Mouse (Mus musculus) forebrain, embryonic 16.5 days (tissue): ENCODE results near the gene Gpatch2. TPM values are rescaled to one million over a fixed set of nuclear protein-coding genes. Genes with fewer than 3 reads are reported as not detected.

Experiments
- ATAC-seq: fragments of 200-750 bp; cut with Nextera tagmentation; 2 replicates; pipeline ENCODE4 v1.8.0; 2017; ENCODE audit warnings: mild to moderate bottlenecking, moderate library complexity
- H3K27ac ChIP-seq: fragments of 300-500 bp; sonication (generic); 2 replicates; pipeline ENCODE4 v1.5.1; 2014; ENCODE audit warnings: low read length, control low read depth
- H3K27me3 ChIP-seq: fragments of 300-500 bp; sonication (generic); replicated peaks from 2 replicates; pipeline ENCODE4 v1.6.1; 2014; ENCODE audit warnings: low read length; ENCODE audit not compliant: control insufficient read depth, insufficient read depth
- H3K36me3 ChIP-seq: fragments of 300-500 bp; sonication (generic); 2 replicates; pipeline ENCODE4 v1.6.1; 2014; ENCODE audit not compliant: control insufficient read depth, insufficient read depth
- H3K4me1 ChIP-seq: fragments of 300-500 bp; sonication (generic); replicated peaks from 2 replicates; pipeline ENCODE4 v1.6.1; 2014; ENCODE audit warnings: low read length; ENCODE audit not compliant: control insufficient read depth, insufficient read depth
- H3K4me2 ChIP-seq: fragments of 300-500 bp; sonication (generic); 2 replicates; pipeline ENCODE4 v1.6.1; 2014; ENCODE audit warnings: mild to moderate bottlenecking, low read length, control low read depth
- H3K4me3 ChIP-seq: fragments of 300-500 bp; sonication (generic); replicated peaks from 2 replicates; pipeline ENCODE4 v1.5.1; 2014; ENCODE audit warnings: mild to moderate bottlenecking, low read length, control low read depth
- H3K9ac ChIP-seq: fragments of 300-500 bp; sonication (generic); replicated peaks from 2 replicates; pipeline ENCODE4 v1.6.1; 2014; ENCODE audit warnings: low read depth, low read length, control low read depth
- H3K9me3 ChIP-seq: fragments of 300-500 bp; sonication (generic); 2 replicates; pipeline ENCODE4 v1.6.1; 2016; ENCODE audit warnings: low read length; ENCODE audit not compliant: control insufficient read depth
- WGBS: fragments of 180-500 bp; shearing (Covaris S2); extraction: QIAGEN DNeasy Blood & Tissue Kit; methylation state at CpG from one replicate; pipeline ENCODE4 v1.1.7; 2014; 5-methylcytosine and 5-hydroxymethylcytosine counted together
- polyA plus RNA-seq: library from polyadenylated mRNA; unstranded; fragments of >200 nt; fragmentation: Nextera tagmentation; extraction: Ambion mirVana; gene quantifications from 2 replicates; pipeline ENCODE4 v1.2.1, GENCODE M21; 2015

Gpatch2 gene
- polyA plus RNA-seq, result 14.4 and 17.0 TPM in 2 replicates

- Histone ChIP-seq H3K4me3 (peak within 1 kb of the TSS; percentile 81), H3K9ac (peak within 1 kb of the TSS; percentile 66), H3K27me3 (no peaks in the 10 kb centered on the region), H3K9me3 (no peaks in the 10 kb centered on the region), H3K27ac (peak within 1 kb of the TSS; percentile 52; the same call in 1 of the 2 replicates), H3K4me2 (peak within 1 kb of the TSS; percentile 67), H3K36me3 (no peaks in the 10 kb centered on the region), H3K4me1 (peaks cover 5% of the 10 kb centered on the region)
- peak; percentile 93 for ATAC-seq
- WGBS, result 1% methylated on average over 58 of the region's 58 CpGs
These were observed at the start of gene Gpatch2, which contains the start of gene Spata17 for GRCm38 (mm10) chr1:187215181-187216116. Gene Gpatch2, plus strand, starts transcription at chr1:187215508. Gene Spata17, minus strand, starts transcription at chr1:187215465.

GRCm38 (mm10) chr1:187169646-187170045, 45.7 kb upstream of the Gpatch2 start:
- no peaks in the 10 kb centered on the region for H3K4me1 ChIP-seq
- no peaks in the 10 kb centered on the region for H3K27me3 ChIP-seq
- WGBS, result 52% methylated on average over 7 of the region's 7 CpGs
- no peak overlapping the region for H3K27ac ChIP-seq
- no peak for ATAC-seq
- no peaks in the 10 kb centered on the region for H3K9me3 ChIP-seq
- no peaks in the 10 kb centered on the region for H3K36me3 ChIP-seq
- H3K9ac ChIP-seq, result no peak overlapping the region
- H3K4me2 ChIP-seq, result no peak overlapping the region
- no peak overlapping the region for H3K4me3 ChIP-seq

GRCm38 (mm10) chr1:187170361-187170760, 44.9 kb upstream of the Gpatch2 start:
- H3K27ac ChIP-seq, result no peak overlapping the region
- H3K36me3 ChIP-seq, result no peaks in the 10 kb centered on the region
- H3K9ac ChIP-seq, result no peak overlapping the region
- no peak for ATAC-seq
- H3K4me2 ChIP-seq, result no peak overlapping the region
- H3K27me3 ChIP-seq, result no peaks in the 10 kb centered on the region
- no peak overlapping the region for H3K4me3 ChIP-seq
- H3K9me3 ChIP-seq, result no peaks in the 10 kb centered on the region
- WGBS, result 80% methylated on average over 3 of the region's 3 CpGs
- H3K4me1 ChIP-seq, result no peaks in the 10 kb centered on the region

GRCm38 (mm10) chr1:187175991-187176390, 39.3 kb upstream of the Gpatch2 start:
- Histone ChIP-seq H3K27ac (no peak overlapping the region), H3K4me1 (no peaks in the 10 kb centered on the region), H3K9ac (no peak overlapping the region), H3K9me3 (no peaks in the 10 kb centered on the region), H3K4me3 (no peak overlapping the region), H3K27me3 (no peaks in the 10 kb centered on the region), H3K4me2 (no peak overlapping the region), H3K36me3 (no peaks in the 10 kb centered on the region)
- no peak for ATAC-seq
- WGBS, result 92% methylated on average over 1 of the region's 1 CpGs

- Histone ChIP-seq H3K9me3 (no peaks in the 10 kb centered on the region), H3K36me3 (no peaks in the 10 kb centered on the region), H3K27me3 (no peaks in the 10 kb centered on the region), H3K4me3 (no peak overlapping the region), H3K27ac (no peak overlapping the region), H3K9ac (no peak overlapping the region), H3K4me1 (no peaks in the 10 kb centered on the region), H3K4me2 (no peak overlapping the region)
- 60% methylated on average over 1 of the region's 1 CpGs for WGBS
- no peak for ATAC-seq
These were observed 36.8 kb upstream of the Gpatch2 start for GRCm38 (mm10) chr1:187178546-187178945.

- Histone ChIP-seq H3K4me2 (no peak overlapping the region), H3K9ac (no peak overlapping the region), H3K27ac (no peak overlapping the region), H3K36me3 (no peaks in the 10 kb centered on the region), H3K4me1 (no peaks in the 10 kb centered on the region), H3K4me3 (no peak overlapping the region), H3K27me3 (no peaks in the 10 kb centered on the region), H3K9me3 (no peaks in the 10 kb centered on the region)
- ATAC-seq, result no peak
- 75% methylated on average over 6 of the region's 6 CpGs for WGBS
These were observed 9.8 kb upstream of the Gpatch2 start for GRCm38 (mm10) chr1:187205506-187205905.

GRCm38 (mm10) chr1:187209496-187209895, 5.8 kb upstream of the Gpatch2 start:
- Histone ChIP-seq H3K27ac (no peak overlapping the region), H3K27me3 (no peaks in the 10 kb centered on the region), H3K36me3 (no peaks in the 10 kb centered on the region), H3K4me3 (no peak overlapping the region), H3K9me3 (no peaks in the 10 kb centered on the region), H3K4me2 (no peak overlapping the region), H3K9ac (no peak overlapping the region), H3K4me1 (no peaks in the 10 kb centered on the region)
- WGBS, result 47% methylated on average over 4 of the region's 4 CpGs
- ATAC-seq, result no peak

- no peak overlapping the region for H3K4me2 ChIP-seq
- no peaks in the 10 kb centered on the region for H3K36me3 ChIP-seq
- ATAC-seq, result no peak
- no peak overlapping the region for H3K9ac ChIP-seq
- peaks cover under 1% of the 10 kb centered on the region; the same call in 1 of the 2 replicates for H3K4me1 ChIP-seq
- WGBS, result 93% methylated on average over 4 of the region's 4 CpGs
- H3K27ac ChIP-seq, result no peak overlapping the region
- no peak overlapping the region for H3K4me3 ChIP-seq
- no peaks in the 10 kb centered on the region for H3K9me3 ChIP-seq
- no peaks in the 10 kb centered on the region for H3K27me3 ChIP-seq
These were observed 4.6 kb upstream of the Gpatch2 start for GRCm38 (mm10) chr1:187210736-187211135.

- Histone ChIP-seq H3K4me3 (no peak overlapping the region), H3K9me3 (no peaks in the 10 kb centered on the region), H3K9ac (no peak overlapping the region), H3K27ac (no peak overlapping the region), H3K4me1 (peaks cover 5% of the 10 kb centered on the region), H3K27me3 (no peaks in the 10 kb centered on the region), H3K4me2 (no peak overlapping the region), H3K36me3 (no peaks in the 10 kb centered on the region)
- no peak for ATAC-seq
- WGBS, result 93% methylated on average over 9 of the region's 9 CpGs
These were observed 1.5 kb downstream of the Gpatch2 start for GRCm38 (mm10) chr1:187216620-187217410.
